Mouse (Mus musculus) erythroblast, adult 5-6 weeks (primary cell): ENCODE results near the gene Olfr1168. TPM values are rescaled to one million over a fixed set of nuclear protein-coding genes. Genes with fewer than 3 reads are reported as not detected.
"Not testable (repeated sequence)": the region's sequence is repeated elsewhere in the genome, so short reads cannot be mapped to it uniquely, and the experiment has no call there.

Source experiments
- ATAC-seq: replicated peaks from 2 replicates; pipeline ENCODE4 v1.8.0; 2016; ENCODE audit warnings: moderate number of reproducible peaks, mild to moderate bottlenecking, moderate TSS enrichment, inconsistent platforms; ENCODE audit not compliant: poor library complexity, low FRiP score, severe bottlenecking
- total RNA-seq, 2 experiments: library from RNA; stranded (forward) in 1 of 2; stranded (reverse) in 1 of 2; fragments of 150-400 nt in 1 of 2; fragments of 200-764, 138-1000 nt in 1 of 2; gene quantifications; 2 replicates each; pipeline versions ENCODE4 v1.2.3 to v1.2.4; 2015 to 2017; ENCODE audit warnings: low replicate concordance in 2 of 2

Gene Olfr1168
- total RNA-seq (2015; ENCODE audit: low replicate concordance) (not detected in 2 replicates), total RNA-seq (2017; ENCODE audit: low replicate concordance) (not detected in 2 replicates)

GRCm38 (mm10) chr2:88181580-88181979, at the start of gene Olfr1168:
Olfr1168 (plus strand) TSS chr2:88181880.
- no peak for ATAC-seq

- not testable (repeated sequence) for ATAC-seq
Observed at GRCm38 (mm10) chr2:88155093-88155492, 26.6 kb upstream of the Olfr1168 start, which contains the start of gene Olfr1167. Olfr1167 (minus strand) TSS chr2:88155193.

GRCm38 (mm10) chr2:88220784-88221183, 39.1 kb downstream of the Olfr1168 start:
- no peak for ATAC-seq

GRCm38 (mm10) chr2:88228234-88228633, 46.6 kb downstream of the Olfr1168 start, which contains the start of gene Olfr1170:
Olfr1170 (minus strand) TSS chr2:88228334.
- ATAC-seq = no peak

Other genes with a start within 250 kb of the Olfr1168 start
- gene Olfr1155, start 236.7 kb upstream of the Olfr1168 start, total RNA-seq (2015; ENCODE audit: low replicate concordance) = not detected in 2 replicates
- gene Olfr1155, start 236.7 kb upstream of the Olfr1168 start, total RNA-seq (2017; ENCODE audit: low replicate concordance) = not detected in 2 replicates
- not detected in 2 replicates for gene Olfr1156, start 228.8 kb upstream of the Olfr1168 start, total RNA-seq (2015; ENCODE audit: low replicate concordance)
- gene Olfr1156, start 228.8 kb upstream of the Olfr1168 start, total RNA-seq (2017; ENCODE audit: low replicate concordance) = not detected in 2 replicates
- not detected in 2 replicates for gene Olfr1157, start 213.6 kb upstream of the Olfr1168 start, total RNA-seq (2015; ENCODE audit: low replicate concordance)
- not detected in 2 replicates for gene Olfr1157, start 213.6 kb upstream of the Olfr1168 start, total RNA-seq (2017; ENCODE audit: low replicate concordance)
- not detected in 2 replicates for gene Olfr74, start 207.2 kb upstream of the Olfr1168 start, total RNA-seq (2015; ENCODE audit: low replicate concordance)
- not detected in 2 replicates for gene Olfr74, start 207.2 kb upstream of the Olfr1168 start, total RNA-seq (2017; ENCODE audit: low replicate concordance)
- not detected in 2 replicates for gene Olfr1158, start 191.8 kb upstream of the Olfr1168 start, total RNA-seq (2015; ENCODE audit: low replicate concordance)
- not detected in 2 replicates for gene Olfr1158, start 191.8 kb upstream of the Olfr1168 start, total RNA-seq (2017; ENCODE audit: low replicate concordance)
- gene Olfr1160, start 173.6 kb upstream of the Olfr1168 start, total RNA-seq (2015; ENCODE audit: low replicate concordance) = not detected in 2 replicates
- 0.28 TPM in 1 of 2 replicates, not detected in the other for gene Olfr1160, start 173.6 kb upstream of the Olfr1168 start, total RNA-seq (2017; ENCODE audit: low replicate concordance)
- gene Olfr1161, start 159.1 kb upstream of the Olfr1168 start, total RNA-seq (2015; ENCODE audit: low replicate concordance) = not detected in 2 replicates
- gene Olfr1161, start 159.1 kb upstream of the Olfr1168 start, total RNA-seq (2017; ENCODE audit: low replicate concordance) = not detected in 2 replicates
- gene Olfr73, start 144.2 kb upstream of the Olfr1168 start, total RNA-seq (2015; ENCODE audit: low replicate concordance) = not detected in 2 replicates
- not detected in 2 replicates for gene Olfr73, start 144.2 kb upstream of the Olfr1168 start, total RNA-seq (2017; ENCODE audit: low replicate concordance)
- gene Olfr1162, start 130.8 kb upstream of the Olfr1168 start, total RNA-seq (2015; ENCODE audit: low replicate concordance) = not detected in 2 replicates
- not detected in 2 replicates for gene Olfr1162, start 130.8 kb upstream of the Olfr1168 start, total RNA-seq (2017; ENCODE audit: low replicate concordance)
- gene Olfr1163, start 110.0 kb upstream of the Olfr1168 start, total RNA-seq (2015; ENCODE audit: low replicate concordance) = not detected in 2 replicates
- gene Olfr1163, start 110.0 kb upstream of the Olfr1168 start, total RNA-seq (2017; ENCODE audit: low replicate concordance) = not detected in 2 replicates
- gene Olfr1164, start 87.9 kb upstream of the Olfr1168 start, total RNA-seq (2015; ENCODE audit: low replicate concordance) = not detected in 2 replicates
- not detected in 2 replicates for gene Olfr1164, start 87.9 kb upstream of the Olfr1168 start, total RNA-seq (2017; ENCODE audit: low replicate concordance)
- not detected in 2 replicates for gene Olfr1166, start 53.6 kb upstream of the Olfr1168 start, total RNA-seq (2015; ENCODE audit: low replicate concordance)
- gene Olfr1166, start 53.6 kb upstream of the Olfr1168 start, total RNA-seq (2017; ENCODE audit: low replicate concordance) = not detected in 2 replicates
- not detected in 2 replicates for gene Olfr1167, start 26.7 kb upstream of the Olfr1168 start, total RNA-seq (2015; ENCODE audit: low replicate concordance)
- gene Olfr1167, start 26.7 kb upstream of the Olfr1168 start, total RNA-seq (2017; ENCODE audit: low replicate concordance) = not detected in 2 replicates
- gene Olfr1170, start 46.5 kb downstream of the Olfr1168 start, total RNA-seq (2015; ENCODE audit: low replicate concordance) = not detected in 2 replicates
- gene Olfr1170, start 46.5 kb downstream of the Olfr1168 start, total RNA-seq (2017; ENCODE audit: low replicate concordance) = not detected in 2 replicates
- gene Olfr1173, start 98.0 kb downstream of the Olfr1168 start, total RNA-seq (2015; ENCODE audit: low replicate concordance) = not detected in 2 replicates
- not detected in 2 replicates for gene Olfr1173, start 98.0 kb downstream of the Olfr1168 start, total RNA-seq (2017; ENCODE audit: low replicate concordance)
- gene Olfr1174-ps, start 133.3 kb downstream of the Olfr1168 start, total RNA-seq (2015; ENCODE audit: low replicate concordance) = 0.96 TPM in 1 of 2 replicates, not detected in the other
- gene Olfr1174-ps, start 133.3 kb downstream of the Olfr1168 start, total RNA-seq (2017; ENCODE audit: low replicate concordance) = not detected in 2 replicates
- gene Olfr1175-ps, start 145.3 kb downstream of the Olfr1168 start, total RNA-seq (2015; ENCODE audit: low replicate concordance) = not detected in 2 replicates
- gene Olfr1175-ps, start 145.3 kb downstream of the Olfr1168 start, total RNA-seq (2017; ENCODE audit: low replicate concordance) = not detected in 2 replicates
- gene Olfr1176, start 154.8 kb downstream of the Olfr1168 start, total RNA-seq (2015; ENCODE audit: low replicate concordance) = not detected in 2 replicates
- not detected in 2 replicates for gene Olfr1176, start 154.8 kb downstream of the Olfr1168 start, total RNA-seq (2017; ENCODE audit: low replicate concordance)
- not detected in 2 replicates for gene Olfr1177-ps, start 164.6 kb downstream of the Olfr1168 start, total RNA-seq (2015; ENCODE audit: low replicate concordance)
- gene Olfr1177-ps, start 164.6 kb downstream of the Olfr1168 start, total RNA-seq (2017; ENCODE audit: low replicate concordance) = 1.5 TPM in 1 of 2 replicates, not detected in the other
- gene Olfr1178, start 205.2 kb downstream of the Olfr1168 start, total RNA-seq (2015; ENCODE audit: low replicate concordance) = not detected in 2 replicates
- gene Olfr1178, start 205.2 kb downstream of the Olfr1168 start, total RNA-seq (2017; ENCODE audit: low replicate concordance) = 0.09 and 0.84 TPM in 2 replicates
- not detected in 2 replicates for gene Olfr1179, start 224.6 kb downstream of the Olfr1168 start, total RNA-seq (2015; ENCODE audit: low replicate concordance)
- not detected in 2 replicates for gene Olfr1179, start 224.6 kb downstream of the Olfr1168 start, total RNA-seq (2017; ENCODE audit: low replicate concordance)
- gene Olfr1180, start 237.3 kb downstream of the Olfr1168 start, total RNA-seq (2015; ENCODE audit: low replicate concordance) = not detected in 2 replicates
- gene Olfr1180, start 237.3 kb downstream of the Olfr1168 start, total RNA-seq (2017; ENCODE audit: low replicate concordance) = not detected in 2 replicates
- not detected in 2 replicates for gene Olfr1181, start 244.3 kb downstream of the Olfr1168 start, total RNA-seq (2015; ENCODE audit: low replicate concordance)
- gene Olfr1181, start 244.3 kb downstream of the Olfr1168 start, total RNA-seq (2017; ENCODE audit: low replicate concordance) = not detected in 2 replicates